Mouse (Mus musculus) intestine, embryonic 14.5 days (tissue): ENCODE measurements around the gene Gm21680. TPM values are rescaled to one million over a fixed set of nuclear protein-coding genes. Genes with fewer than 3 reads are reported as not detected.
"Not testable (repeated sequence)": the region's sequence is repeated elsewhere in the genome, so short reads cannot be mapped to it uniquely, and the experiment has no call there.

Source experiments
- ATAC-seq: fragments of 200-750 bp; cut with Nextera tagmentation; replicated peaks from 2 replicates; pipeline ENCODE4 v1.8.0; 2017; ENCODE audit warnings: low read depth, moderate number of reproducible peaks, moderate TSS enrichment, moderate library complexity; ENCODE audit not compliant: low FRiP score, low TSS enrichment
- DNase-seq: peaks from one replicate; pipeline ENCODE4 v3.0.0-alpha.2; 2018; ENCODE audit warnings: low spot score
- H3K27ac ChIP-seq: fragments of 300-500 bp; sonication (generic); 2 replicates; pipeline ENCODE4 v1.5.1; 2014; ENCODE audit warnings: low read depth, mild to moderate bottlenecking, control low read depth
- H3K27me3 ChIP-seq: fragments of 300-500 bp; sonication (generic); replicated peaks from 2 replicates; pipeline ENCODE4 v1.6.1; 2014; ENCODE audit warnings: low read length, control low read depth; ENCODE audit not compliant: control insufficient read depth, insufficient read depth
- H3K36me3 ChIP-seq: fragments of 300-500 bp; sonication (generic); 2 replicates; pipeline ENCODE4 v1.6.1; 2014; ENCODE audit warnings: low read length, control low read depth; ENCODE audit not compliant: control insufficient read depth, insufficient read depth
- H3K4me1 ChIP-seq: fragments of 300-500 bp; sonication (generic); replicated peaks from 2 replicates; pipeline ENCODE4 v1.6.1; 2014; ENCODE audit warnings: low read length, control low read depth, mixed read lengths; ENCODE audit not compliant: control insufficient read depth, insufficient read depth
- H3K4me2 ChIP-seq: fragments of 300-500 bp; sonication (generic); 2 replicates; pipeline ENCODE4 v1.6.1; 2014; ENCODE audit warnings: low read length
- H3K4me3 ChIP-seq: fragments of 300-500 bp; sonication (generic); 2 replicates; pipeline ENCODE4 v1.5.1; 2014; ENCODE audit warnings: low read depth, low read length, control low read depth, mixed read lengths
- H3K9ac ChIP-seq: fragments of 300-500 bp; sonication (generic); 2 replicates; pipeline ENCODE4 v1.6.1; 2014; ENCODE audit warnings: mild to moderate bottlenecking, low read length
- H3K9me3 ChIP-seq: fragments of 300-500 bp; sonication (generic); 2 replicates; pipeline ENCODE4 v1.6.1; 2016; ENCODE audit warnings: low read length, control low read depth; ENCODE audit not compliant: control insufficient read depth
- WGBS: fragments of 180-500 bp; shearing (Covaris S2); extraction: QIAGEN DNeasy Blood & Tissue Kit; methylation state at CpG from one replicate; pipeline ENCODE4 v1.1.7; 2014; 5-methylcytosine and 5-hydroxymethylcytosine counted together
- polyA plus RNA-seq: library from polyadenylated mRNA; unstranded; fragments of >200 nt; fragmentation: Nextera tagmentation; extraction: Ambion mirVana; gene quantifications from 2 replicates; pipeline ENCODE4 v1.2.1, GENCODE M21; 2014

Gm21680 gene
- polyA plus RNA-seq, 1 experiment from 2014 or later, result not detected

DNA sequence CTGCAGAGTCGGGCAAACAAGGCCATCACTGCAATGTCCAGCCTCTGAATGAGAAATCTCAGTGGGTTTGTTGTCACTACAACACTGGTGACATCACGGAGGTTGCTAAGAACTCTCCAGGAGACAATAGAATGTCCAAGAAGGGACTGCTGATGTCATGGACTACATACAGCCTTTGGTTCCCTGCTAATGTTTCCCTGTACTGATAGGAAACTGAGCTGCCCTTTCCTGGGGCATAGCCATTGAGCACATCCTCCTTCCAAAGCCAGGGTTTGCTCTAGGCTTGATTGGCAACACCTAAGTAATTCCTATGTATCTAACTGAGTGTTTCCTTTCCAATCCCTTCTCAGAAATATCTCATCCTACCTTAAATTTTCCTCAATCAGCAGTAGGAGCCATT, 30.2 kb downstream of the Gm21680 start, which contains the start of gene Gm21663:
TSS of gene Gm21663 (minus strand) at position 101 of the 400 bp plus-strand sequence.
- not testable (repeated sequence) for ATAC-seq, H3K27me3 ChIP-seq, H3K4me3 ChIP-seq, DNase-seq, H3K27ac ChIP-seq, H3K4me2 ChIP-seq, H3K9ac ChIP-seq, H3K9me3 ChIP-seq, H3K36me3 ChIP-seq, H3K4me1 ChIP-seq
- WGBS, result 60% methylated on average over 2 of the region's 2 CpGs

Other genes starting within 250 kb of the Gm21680 start
- gene Actr3b, start 212.7 kb downstream of the Gm21680 start, polyA plus RNA-seq, result 3.5 and 3.6 TPM in 2 replicates
- 0.05 TPM in 1 of 2 replicates, not detected in the other for gene Gm21663, start 30.3 kb downstream of the Gm21680 start, polyA plus RNA-seq
- 0.11 TPM in 1 of 2 replicates, not detected in the other for gene Gm21671, start 18.2 kb downstream of the Gm21680 start, polyA plus RNA-seq
- gene Gm21698, start 16.0 kb upstream of the Gm21680 start, polyA plus RNA-seq, result 0.39 TPM in 1 of 2 replicates, not detected in the other
- gene Gm1979, start 32.1 kb upstream of the Gm21680 start, polyA plus RNA-seq, result not detected in 2 replicates
- not detected in 2 replicates for gene Gm5862, start 50.3 kb upstream of the Gm21680 start, polyA plus RNA-seq
- gene Speer4a, start 66.9 kb upstream of the Gm21680 start, polyA plus RNA-seq, result 0.09 and 0.20 TPM in 2 replicates
- gene Gm7347, start 85.9 kb upstream of the Gm21680 start, polyA plus RNA-seq, result 0.13 TPM in 1 of 2 replicates, not detected in the other
- 0.05 TPM in 1 of 2 replicates, not detected in the other for gene Gm10471, start 116.6 kb upstream of the Gm21680 start, polyA plus RNA-seq
- gene 5031410I06Rik, start 132.7 kb upstream of the Gm21680 start, polyA plus RNA-seq, result not detected in 2 replicates
- gene Gm10220, start 148.8 kb upstream of the Gm21680 start, polyA plus RNA-seq, result not detected in 2 replicates